Mouse (Mus musculus) liver, adult 2 months (tissue): ENCODE measurements around the gene Gm7168. TPM values are rescaled to one million over a fixed set of nuclear protein-coding genes. Genes with fewer than 3 reads are reported as not detected.

Experiments
- DNase-seq: peaks from one replicate; pipeline ENCODE4 v3.0.0-alpha.2; 2011; ENCODE audit warnings: low read depth, low spot score; ENCODE audit errors: extremely low read depth
- H3K27ac ChIP-seq: fragments of 200-500 bp; replicated peaks from 2 replicates; pipeline ENCODE4 v1.5.1; 2012; ENCODE audit warnings: low read depth, mild to moderate bottlenecking, control low read depth, inconsistent platforms, low read length; ENCODE audit not compliant: insufficient read depth
- H3K27me3 ChIP-seq: fragments of 200-500 bp; 2 replicates; pipeline ENCODE4 v1.6.1; 2012; ENCODE audit warnings: mild to moderate bottlenecking, moderate library complexity, low read length, inconsistent platforms; ENCODE audit not compliant: control insufficient read depth, insufficient read depth
- H3K36me3 ChIP-seq: fragments of 200-500 bp; 2 replicates; pipeline ENCODE4 v1.6.1; 2012; ENCODE audit warnings: low read length, inconsistent platforms; ENCODE audit not compliant: control insufficient read depth, insufficient read depth
- H3K4me1 ChIP-seq: fragments of 200-500 bp; 2 replicates; pipeline ENCODE4 v1.6.1; 2011; ENCODE audit warnings: low read length; ENCODE audit not compliant: control insufficient read depth, insufficient read depth
- H3K4me3 ChIP-seq: fragments of 200-500 bp; 2 replicates; pipeline ENCODE4 v1.5.1; 2011; ENCODE audit warnings: low read depth, mild to moderate bottlenecking, control low read depth, low read length, moderate library complexity; ENCODE audit not compliant: insufficient read depth
- H3K79me2 ChIP-seq: fragments of 200-500 bp; 2 replicates; pipeline ENCODE4 v1.6.1; 2012; ENCODE audit warnings: inconsistent platforms, mild to moderate bottlenecking, low read length, moderate library complexity; ENCODE audit not compliant: control insufficient read depth, insufficient read depth
- H3K9ac ChIP-seq: fragments of 200-500 bp; 2 replicates; pipeline ENCODE4 v1.6.1; 2012; ENCODE audit warnings: low read depth, mild to moderate bottlenecking, control low read depth, inconsistent platforms, low read length
- CTCF ChIP-seq: fragments of 200-500 bp; IDR thresholded peaks from 2 replicates; pipeline ENCODE4 v1.5.1; 2011; ENCODE audit warnings: low read depth, low read length, control low read depth
- POLR2A ChIP-seq: fragments of 200-500 bp; IDR thresholded peaks from 2 replicates; pipeline ENCODE4 v1.6.1; 2011; ENCODE audit warnings: low read length, control low read depth; ENCODE audit not compliant: insufficient read depth; ENCODE audit errors: extremely low read depth
- WGBS: fragments of 180-500 bp; shearing (Covaris S2); methylation state at CpG from one replicate; pipeline ENCODE4 v1.1.7; 2018; 5-methylcytosine and 5-hydroxymethylcytosine counted together
- polyA plus RNA-seq: library from polyadenylated mRNA; depleted of rRNA; stranded (reverse); fragments of >200 nt; gene quantifications from 2 replicates; pipeline ENCODE4 v1.2.3, GENCODE M21; 2012
- total RNA-seq: library from RNA; depleted of rRNA; stranded (reverse); fragments of >200 nt; gene quantifications from 2 replicates; pipeline ENCODE4 v1.2.3, GENCODE M21; 2014

The Gm7168 gene
- total and polyA plus RNA-seq, 2 experiments, result not detected

- WGBS, result 67% methylated on average over 4 of the region's 4 CpGs
- TF ChIP-seq POLR2A, result no peak
- Histone ChIP-seq H3K4me1 (no peaks in the 10 kb centered on the region), H3K27me3 (no peaks in the 10 kb centered on the region), H3K36me3 (peaks cover 2% of the 10 kb centered on the region; the same call in 1 of the 2 replicates), H3K79me2 (no peaks in the 10 kb centered on the region), H3K27ac (no peak overlapping the region), H3K9ac (no peak overlapping the region), H3K4me3 (no peak overlapping the region)
- DNase-seq, result no peak
Observed at GRCm38 (mm10) chr17:13913951-13914350, 34.2 kb upstream of the Gm7168 start.

GRCm38 (mm10) chr17:13914531-13914930, 33.6 kb upstream of the Gm7168 start:
- no peak overlapping the region for H3K9ac ChIP-seq
- WGBS, result 66% methylated on average over 4 of the region's 4 CpGs
- DNase-seq, result no peak
- no peaks in the 10 kb centered on the region for H3K79me2 ChIP-seq
- H3K27ac ChIP-seq, result no peak overlapping the region
- H3K36me3 ChIP-seq, result peaks cover 2% of the 10 kb centered on the region; the same call in 1 of the 2 replicates
- no peak overlapping the region for H3K4me3 ChIP-seq
- no peaks in the 10 kb centered on the region for H3K27me3 ChIP-seq
- TF ChIP-seq CTCF, result no peak
- TF ChIP-seq POLR2A, result no peak
- no peaks in the 10 kb centered on the region for H3K4me1 ChIP-seq

GRCm38 (mm10) chr17:13920771-13921170, 27.4 kb upstream of the Gm7168 start:
- Histone ChIP-seq H3K27me3 (no peaks in the 10 kb centered on the region), H3K79me2 (no peaks in the 10 kb centered on the region), H3K36me3 (no peaks in the 10 kb centered on the region), H3K4me1 (no peaks in the 10 kb centered on the region), H3K27ac (no peak overlapping the region), H3K9ac (no peak overlapping the region), H3K4me3 (no peak overlapping the region)
- 61% methylated on average over 2 of the region's 2 CpGs for WGBS
- no peak for TF ChIP-seq CTCF
- no peak for TF ChIP-seq POLR2A
- DNase-seq, result no peak

- H3K79me2 ChIP-seq, result no peaks in the 10 kb centered on the region
- H3K27me3 ChIP-seq, result no peaks in the 10 kb centered on the region
- TF ChIP-seq POLR2A, result no peak
- TF ChIP-seq CTCF, result no peak
- no peak overlapping the region for H3K9ac ChIP-seq
- no peak overlapping the region for H3K4me3 ChIP-seq
- H3K27ac ChIP-seq, result no peak overlapping the region
- H3K4me1 ChIP-seq, result no peaks in the 10 kb centered on the region
- H3K36me3 ChIP-seq, result no peaks in the 10 kb centered on the region
- DNase-seq, result no peak
- 84% methylated on average over 2 of the region's 2 CpGs for WGBS
Observed at GRCm38 (mm10) chr17:13923418-13923817, 24.8 kb upstream of the Gm7168 start.

GRCm38 (mm10) chr17:13924588-13924987, 23.6 kb upstream of the Gm7168 start:
- no peak overlapping the region for H3K27ac ChIP-seq
- no peaks in the 10 kb centered on the region for H3K4me1 ChIP-seq
- no peaks in the 10 kb centered on the region for H3K79me2 ChIP-seq
- no peak for TF ChIP-seq POLR2A
- no peak for TF ChIP-seq CTCF
- 96% methylated on average over 2 of the region's 2 CpGs for WGBS
- no peak for DNase-seq
- no peak overlapping the region for H3K4me3 ChIP-seq
- no peaks in the 10 kb centered on the region for H3K36me3 ChIP-seq
- no peak overlapping the region for H3K9ac ChIP-seq
- H3K27me3 ChIP-seq, result no peaks in the 10 kb centered on the region

- Histone ChIP-seq H3K4me3 (no peak overlapping the region), H3K9ac (no peak overlapping the region), H3K4me1 (no peaks in the 10 kb centered on the region), H3K27ac (no peak overlapping the region), H3K36me3 (no peaks in the 10 kb centered on the region), H3K27me3 (no peaks in the 10 kb centered on the region), H3K79me2 (no peaks in the 10 kb centered on the region)
- DNase-seq, result no peak
- 57% methylated on average over 3 of the region's 3 CpGs for WGBS
- TF ChIP-seq POLR2A (no peak), CTCF (no peak)
Observed at GRCm38 (mm10) chr17:13925931-13926330, 22.2 kb upstream of the Gm7168 start.
